Mouse (Mus musculus) layer of hippocampus, adult 11-12 months (tissue): Measurements from ENCODE around the gene Zfp26.

Experiments used
- DNase-seq: peaks from one replicate; pipeline ENCODE4 v3.0.0; 2022; ENCODE audit warnings: low spot score

Gene Zfp26

DNA sequence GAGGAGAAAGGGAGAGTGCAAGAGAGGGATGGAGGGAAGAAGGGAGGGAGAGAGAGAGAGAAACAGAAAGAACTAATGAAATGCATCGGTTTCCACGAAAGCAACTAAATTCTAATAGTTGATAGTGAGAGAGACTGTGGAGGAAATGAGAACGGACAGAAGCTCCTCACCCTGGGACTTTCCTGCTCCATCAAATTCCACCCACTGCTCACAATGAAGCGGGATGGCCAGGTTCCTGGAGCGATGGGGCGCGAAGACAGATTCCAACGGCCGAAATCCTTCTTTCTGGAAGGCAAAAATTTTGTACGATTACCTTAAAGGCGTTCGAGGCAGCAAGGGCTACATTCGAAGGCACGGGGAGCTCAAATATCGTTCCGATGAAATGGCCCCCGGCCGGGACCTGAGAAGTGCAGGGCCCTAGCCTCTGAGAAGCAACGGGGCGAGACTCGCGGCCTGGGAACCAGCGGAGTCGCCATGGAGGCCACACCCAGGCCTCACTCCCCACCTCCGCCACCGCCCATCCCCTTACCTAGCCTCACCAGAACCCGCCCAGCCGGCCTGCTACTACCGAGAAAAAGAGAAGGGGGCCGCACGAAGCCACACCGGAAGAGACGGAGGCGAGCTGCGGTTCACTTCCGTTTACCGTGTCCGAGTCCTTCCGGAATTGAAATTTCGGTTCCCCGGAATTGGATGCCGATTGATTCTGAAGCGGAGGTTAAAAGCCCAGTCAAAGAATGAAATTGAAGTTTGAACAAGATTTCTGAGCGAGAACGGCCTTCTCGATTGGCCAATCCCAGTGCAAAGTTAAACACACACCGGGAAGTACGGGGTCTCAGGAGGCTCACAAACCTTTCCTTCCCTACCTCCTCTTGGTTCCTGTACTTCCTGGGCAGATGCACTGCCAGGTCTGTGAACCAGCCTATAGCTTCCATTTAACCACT is at the start of gene Zfp26:
TSS of gene Zfp26 (minus strand) at position 786 of the 941 bp plus-strand sequence.
- DNase-seq: peak; percentile 73

GRCm38 (mm10) chr9:20509676-20510075 is 49.7 kb upstream of the Zfp26 start:
- no peak for DNase-seq

DNA sequence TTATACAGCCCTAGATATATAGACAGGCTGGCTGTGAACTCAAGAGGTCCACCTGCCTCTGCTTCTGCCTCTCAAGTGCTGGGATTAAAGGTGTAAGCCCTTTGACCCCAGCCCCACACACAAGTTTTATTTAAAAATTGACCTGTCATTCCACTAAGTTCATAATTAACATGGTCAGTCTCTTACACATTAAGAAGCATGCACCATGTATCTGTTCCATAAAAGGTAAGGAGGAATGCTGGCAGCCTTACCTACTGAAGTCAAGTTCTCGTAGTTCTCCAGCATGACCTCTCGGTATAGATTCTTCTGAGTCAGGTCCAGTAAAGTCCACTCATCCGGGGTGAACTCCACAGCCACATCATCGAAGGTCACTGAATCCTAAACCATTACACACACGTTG is 44.8 kb upstream of the Zfp26 start:
- no peak for DNase-seq

DNA sequence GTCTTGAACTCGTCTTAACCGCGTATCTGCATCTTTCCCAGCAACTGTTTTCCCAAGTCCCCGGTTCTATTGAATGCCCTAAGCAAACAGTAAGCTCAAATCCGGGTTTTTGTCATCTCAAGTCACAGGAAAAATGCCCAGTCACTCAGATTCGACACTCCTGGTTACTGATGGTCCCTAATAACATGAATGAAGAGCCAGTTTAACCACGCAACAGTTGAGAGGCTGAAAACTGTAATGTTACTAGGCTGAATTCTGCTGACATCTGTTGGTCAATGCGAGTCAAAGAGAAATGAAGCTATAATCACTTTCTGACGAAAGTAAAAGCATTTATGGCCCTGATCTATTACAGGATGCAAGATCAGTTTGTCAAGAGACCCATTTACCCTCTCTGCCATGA is 33.3 kb upstream of the Zfp26 start:
- DNase-seq: peak; percentile 11

DNA sequence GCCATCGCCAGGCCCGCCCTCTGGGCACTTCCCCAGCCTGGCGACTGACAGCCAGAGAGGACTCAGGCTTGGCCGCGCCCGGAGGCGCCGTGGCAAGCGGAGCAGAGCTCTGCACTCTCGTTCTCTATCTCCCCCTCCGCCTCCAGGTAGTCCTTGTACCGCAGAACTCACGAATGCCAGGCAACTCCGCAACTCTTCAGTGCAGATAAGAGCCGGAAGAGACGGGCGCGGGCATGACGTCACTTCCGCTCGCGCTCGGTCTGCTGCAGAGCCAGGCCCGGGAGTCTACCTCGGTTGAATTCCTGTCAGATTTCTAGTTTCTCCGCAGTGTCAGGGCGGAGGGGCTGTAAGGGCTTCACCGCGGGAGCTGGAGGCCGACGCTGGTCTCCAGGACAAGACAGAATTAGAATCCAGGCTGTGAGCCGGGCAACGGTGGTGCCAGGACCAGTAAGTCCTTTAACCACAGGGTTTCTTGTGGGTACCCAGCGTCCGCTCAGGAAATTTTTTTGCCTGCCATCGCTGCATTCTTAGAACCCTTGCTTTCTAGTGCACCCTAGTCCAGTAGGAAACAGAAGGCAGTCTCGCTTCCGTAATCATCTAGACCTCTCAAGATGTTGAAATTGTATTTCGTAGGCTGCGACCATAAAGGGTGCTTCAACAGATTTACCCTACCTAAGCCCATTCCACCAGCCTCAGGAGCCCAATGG is 32.7 kb upstream of the Zfp26 start, which contains the start of gene Zfp426:
TSS of gene Zfp426 (minus strand) at position 220 of the 707 bp plus-strand sequence.
- peak; percentile 83 for DNase-seq

GRCm38 (mm10) chr9:20491858-20492526 is 32.0 kb upstream of the Zfp26 start:
- DNase-seq: no peak

DNA sequence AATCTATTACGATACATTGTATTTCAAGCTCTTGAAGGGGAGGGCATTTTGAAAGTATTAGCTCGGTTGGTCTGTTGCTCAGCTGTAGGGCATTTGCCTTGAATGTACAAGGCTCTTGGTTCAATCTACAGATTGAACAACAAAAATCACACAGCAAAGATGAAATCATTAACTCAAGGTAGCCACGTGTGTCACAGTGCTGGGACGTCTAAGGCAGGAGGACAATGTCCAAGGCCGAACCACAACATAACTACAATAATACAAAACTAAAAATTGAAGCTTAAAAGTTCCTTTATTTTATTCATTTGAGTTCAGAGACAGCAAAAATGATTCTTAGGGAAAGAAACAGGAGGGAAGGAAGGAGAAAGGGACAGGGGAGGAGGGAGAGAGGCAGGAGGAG is 29.6 kb upstream of the Zfp26 start:
- no peak for DNase-seq

- DNase-seq: no peak
Observed at GRCm38 (mm10) chr9:20479396-20479795, 19.4 kb upstream of the Zfp26 start.

DNA sequence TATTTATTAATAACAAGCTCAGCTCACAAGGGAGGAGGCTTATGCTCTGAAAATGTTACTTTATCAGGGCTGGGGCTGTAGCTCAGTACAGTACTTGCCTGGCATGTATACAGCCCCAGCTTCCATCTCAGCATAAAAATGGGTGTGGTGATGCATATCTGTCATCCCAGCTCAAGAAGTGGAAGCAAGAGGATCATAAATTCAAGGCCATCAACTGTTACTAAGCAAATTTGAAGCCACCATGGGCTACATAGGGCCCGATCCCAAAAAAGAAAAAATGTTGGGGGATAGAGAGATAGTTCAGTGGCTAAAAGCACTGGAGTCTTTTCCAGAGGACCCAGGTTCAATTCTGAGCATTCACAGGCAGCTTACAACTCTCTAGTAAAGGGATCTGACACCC is 16.7 kb upstream of the Zfp26 start:
- DNase-seq: no peak

- peak; percentile 72 for DNase-seq
Observed at GRCm38 (mm10) chr9:20466761-20467442, 6.9 kb upstream of the Zfp26 start.

DNA sequence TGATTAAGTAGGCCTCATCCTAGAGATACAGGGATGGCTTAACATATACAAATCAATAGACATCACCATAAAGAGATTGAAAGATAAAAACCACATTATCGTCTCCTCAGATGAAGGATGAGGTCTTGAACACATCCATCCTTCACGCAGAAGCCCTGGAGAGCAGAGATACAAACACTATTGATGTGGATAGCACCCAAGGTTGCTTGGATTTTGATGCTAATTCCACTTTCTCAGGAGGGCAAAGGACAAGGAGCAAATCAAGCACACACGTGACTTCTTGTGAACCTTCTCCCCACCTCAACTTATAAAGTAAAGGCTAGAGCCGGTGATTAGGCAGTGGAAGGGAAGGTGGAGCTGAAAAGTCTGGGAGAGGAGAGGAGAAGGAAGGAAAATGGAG is 6.3 kb downstream of the Zfp26 start:
- DNase-seq: no peak

- DNase-seq: no peak
Observed at GRCm38 (mm10) chr9:20451493-20451892, 8.5 kb downstream of the Zfp26 start.

GRCm38 (mm10) chr9:20443183-20443783 is 16.7 kb downstream of the Zfp26 start:
- DNase-seq: no peak

GRCm38 (mm10) chr9:20430004-20430403 is 30.0 kb downstream of the Zfp26 start:
- no peak for DNase-seq

DNA sequence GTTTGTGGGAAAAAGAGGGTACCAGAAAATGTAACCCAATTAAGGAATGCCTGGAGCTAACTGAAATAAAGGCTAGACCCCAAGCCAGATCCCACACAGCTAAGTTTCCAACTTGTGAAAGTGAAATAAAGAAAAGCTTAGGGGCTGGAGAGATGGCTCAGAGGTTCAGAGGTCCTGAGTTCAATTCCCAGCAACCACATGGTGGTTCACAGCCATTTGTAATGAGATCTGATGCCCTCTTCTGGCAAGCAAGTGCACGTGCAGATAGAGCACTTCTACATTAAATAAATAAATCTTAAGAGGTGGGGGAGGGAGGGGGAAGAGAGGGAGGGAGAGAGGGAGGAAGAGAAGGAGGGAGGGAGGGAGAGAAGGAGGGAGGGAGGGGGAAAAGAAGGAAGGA is 48.5 kb downstream of the Zfp26 start:
- DNase-seq: no peak

- no peak for DNase-seq
Observed at GRCm38 (mm10) chr9:20409319-20409718, 50.6 kb downstream of the Zfp26 start.

DNA sequence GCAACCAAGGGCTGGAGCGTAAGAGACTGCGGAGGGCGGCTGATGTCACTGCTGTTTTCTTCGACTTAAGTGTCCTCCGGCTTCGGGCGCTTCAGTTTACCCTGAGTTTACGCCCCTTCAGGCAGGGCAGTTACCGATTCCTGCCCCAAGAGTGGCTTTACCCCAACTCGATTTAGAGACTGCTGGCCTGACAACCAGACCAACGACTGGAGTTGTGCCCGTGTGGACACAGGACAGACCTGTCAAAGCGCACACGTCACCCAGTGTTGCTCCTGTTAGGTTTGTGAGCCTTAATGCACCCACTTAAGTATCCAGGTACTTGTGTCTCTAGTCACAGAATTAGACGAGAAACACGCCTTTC is 74.6 kb downstream of the Zfp26 start:
- DNase-seq: no peak

DNA sequence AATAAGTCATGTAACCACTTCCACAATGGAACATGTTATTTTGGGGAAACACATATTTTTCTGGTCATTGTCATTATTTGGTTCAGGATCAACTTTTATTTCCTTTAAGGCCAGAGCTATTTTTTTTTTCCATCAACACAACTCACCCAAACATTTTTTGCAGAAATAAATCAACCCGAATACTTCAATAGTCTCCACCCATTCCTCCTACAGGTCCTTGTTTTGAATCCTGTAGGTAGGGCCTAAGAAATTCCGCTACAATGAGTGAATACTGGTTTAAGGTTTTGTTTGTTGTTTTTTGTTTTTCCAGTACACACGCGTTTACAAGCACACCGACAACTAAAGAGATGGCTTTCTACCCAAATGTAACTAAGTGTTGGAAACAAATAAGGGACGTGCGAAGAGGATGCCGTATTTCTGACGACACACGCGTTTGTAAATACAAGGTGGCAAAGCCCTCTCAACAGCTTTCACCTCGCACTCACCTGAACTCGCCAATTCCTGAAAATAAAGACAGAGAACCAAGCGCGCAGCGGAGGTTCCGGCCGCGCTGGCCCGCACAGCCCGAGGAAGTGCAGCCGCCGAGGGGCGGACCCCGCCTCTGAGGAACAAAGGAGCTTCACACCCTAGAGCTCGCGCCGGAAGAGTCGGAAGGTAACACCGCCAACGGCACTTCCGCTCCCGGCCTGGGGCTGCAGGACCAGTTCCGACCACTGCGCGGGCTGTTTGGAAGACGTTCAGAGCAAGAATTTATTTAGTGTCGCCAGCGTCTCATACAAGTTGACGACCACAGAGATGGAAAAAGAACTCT is 75.2 kb downstream of the Zfp26 start, which contains the start of gene Zfp560:
TSS of gene Zfp560 (minus strand) at position 646 of the 811 bp plus-strand sequence.
- DNase-seq: peak; percentile 84

DNA sequence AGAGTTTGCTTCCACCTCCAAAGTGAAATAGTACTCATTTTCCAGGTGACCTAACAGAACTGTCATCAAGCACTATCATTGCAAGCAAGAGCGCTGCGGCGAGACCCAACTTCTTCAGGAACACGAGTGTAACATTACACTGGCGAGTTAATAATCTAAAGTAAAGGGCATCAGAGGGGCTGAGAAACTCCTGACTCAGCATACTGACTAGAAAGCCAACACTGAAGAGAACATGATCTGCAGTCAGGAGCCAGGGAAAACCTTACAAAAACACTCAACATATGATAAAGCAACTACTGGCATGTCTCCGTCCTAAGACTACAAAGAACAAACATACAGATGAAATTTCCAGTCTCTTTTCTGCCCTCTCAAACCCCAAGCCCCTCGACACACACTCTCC is 76.3 kb downstream of the Zfp26 start:
- no peak for DNase-seq
